Mouse (Mus musculus) liver, embryonic 15.5 days (tissue): ENCODE measurements at regions not wholly inside any gene's neighbourhood (a gene's known extent, or its start where the extent isn't known, plus 50 kb on each side); places are given as distances from the start of the nearest gene placed in this dataset.

Experiments
- ATAC-seq: fragments of 200-750 bp; cut with Nextera tagmentation; 2 replicates; pipeline ENCODE4 v1.8.0; 2017; ENCODE audit warnings: moderate number of reproducible peaks, mild to moderate bottlenecking, moderate library complexity; ENCODE audit not compliant: insufficient read depth
- H3K27ac ChIP-seq: fragments of 300-500 bp; sonication (generic); replicated peaks from 2 replicates; pipeline ENCODE4 v1.5.1; 2015; ENCODE audit warnings: mild to moderate bottlenecking, inconsistent platforms
- H3K27me3 ChIP-seq: fragments of 300-500 bp; sonication (generic); 2 replicates; pipeline ENCODE4 v1.6.1; 2015; ENCODE audit warnings: mild to moderate bottlenecking, inconsistent platforms
- H3K36me3 ChIP-seq: fragments of 300-500 bp; sonication (generic); replicated peaks from 2 replicates; pipeline ENCODE4 v1.6.1; 2015; ENCODE audit warnings: moderate library complexity, mild to moderate bottlenecking, inconsistent platforms
- H3K4me1 ChIP-seq: fragments of 300-500 bp; sonication (generic); replicated peaks from 2 replicates; pipeline ENCODE4 v1.6.1; 2015; ENCODE audit warnings: inconsistent platforms
- H3K4me2 ChIP-seq: fragments of 300-500 bp; sonication (generic); 2 replicates; pipeline ENCODE4 v1.6.1; 2015; ENCODE audit warnings: moderate library complexity, mild to moderate bottlenecking, inconsistent platforms
- H3K4me3 ChIP-seq: fragments of 300-500 bp; sonication (generic); replicated peaks from 2 replicates; pipeline ENCODE4 v1.5.1; 2015; ENCODE audit warnings: mild to moderate bottlenecking, inconsistent platforms
- H3K9ac ChIP-seq: fragments of 300-500 bp; sonication (generic); 2 replicates; pipeline ENCODE4 v1.6.1; 2015; ENCODE audit warnings: moderate library complexity, mild to moderate bottlenecking, inconsistent platforms
- H3K9me3 ChIP-seq: fragments of 300-500 bp; sonication (generic); replicated peaks from 2 replicates; pipeline ENCODE4 v1.6.1; 2016; ENCODE audit warnings: inconsistent platforms
- WGBS: fragments of 180-500 bp; shearing (Covaris S2); methylation state at CpG from one replicate; pipeline ENCODE4 v1.1.7; 2015; ENCODE audit warnings: mixed read lengths; ENCODE audit not compliant: insufficient replicate concordance; 5-methylcytosine and 5-hydroxymethylcytosine counted together

- Histone ChIP-seq H3K36me3 (no peaks in the 10 kb centered on the region), H3K9ac (no peak overlapping the region), H3K27ac (no peak overlapping the region), H3K4me3 (no peak overlapping the region), H3K4me2 (no peak overlapping the region), H3K27me3 (no peaks in the 10 kb centered on the region), H3K4me1 (no peaks in the 10 kb centered on the region), H3K9me3 (no peaks in the 10 kb centered on the region)
- ATAC-seq, result no peak
- WGBS, result 60% methylated on average over 4 of the region's 4 CpGs
Measured at GRCm38 (mm10) chr9:32057427-32058115, 58.4 kb upstream of the Arhgap32 start.

DNA sequence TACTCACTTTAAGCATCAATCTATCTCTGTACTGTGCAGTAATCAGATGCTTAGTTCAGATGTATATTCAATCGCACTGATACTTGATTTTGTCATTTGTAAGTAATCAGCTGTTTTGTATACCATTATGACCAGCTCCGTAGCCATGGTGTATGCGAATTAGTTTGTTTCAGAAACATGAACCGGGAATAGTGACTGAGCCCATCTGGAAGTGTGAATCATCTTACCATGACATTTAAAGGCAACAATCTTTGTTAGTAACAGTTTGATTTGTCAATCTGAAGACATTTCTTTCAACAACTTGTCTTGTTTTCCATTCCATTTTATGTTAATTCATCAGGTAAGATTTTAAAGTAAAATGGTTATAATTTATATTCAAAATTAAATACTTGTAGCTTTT lies 53.2 kb upstream of the Arhgap32 start:
- no peak overlapping the region for H3K4me2 ChIP-seq
- ATAC-seq, result no peak
- no peaks in the 10 kb centered on the region for H3K9me3 ChIP-seq
- H3K27me3 ChIP-seq, result no peaks in the 10 kb centered on the region
- H3K4me1 ChIP-seq, result no peaks in the 10 kb centered on the region
- 71% methylated on average over 4 of the region's 4 CpGs for WGBS
- H3K9ac ChIP-seq, result no peak overlapping the region
- H3K27ac ChIP-seq, result no peak overlapping the region
- no peak overlapping the region for H3K4me3 ChIP-seq
- H3K36me3 ChIP-seq, result no peaks in the 10 kb centered on the region

DNA sequence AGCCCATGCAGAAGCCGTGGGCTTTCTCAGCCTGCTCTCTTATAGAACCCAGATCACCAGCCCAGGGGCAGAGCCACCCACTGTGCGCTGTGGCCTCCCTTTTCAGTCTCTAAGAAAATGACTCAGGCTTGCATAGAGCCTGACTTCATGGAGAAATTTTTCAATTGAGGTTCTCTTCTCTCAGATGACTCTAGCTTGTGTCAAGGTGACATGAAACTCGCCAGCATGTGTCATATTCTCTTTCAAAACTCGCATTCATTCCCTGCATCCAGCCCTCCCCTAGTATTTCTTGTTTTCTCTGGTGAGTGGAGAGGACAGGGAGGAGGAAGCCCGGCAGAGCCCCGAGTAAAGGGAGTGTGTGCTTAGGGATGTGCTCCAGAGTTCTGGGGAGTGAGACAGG lies 52.4 kb upstream of the Arhgap32 start:
- H3K4me3 ChIP-seq, result no peak overlapping the region
- no peak overlapping the region for H3K4me2 ChIP-seq
- no peak for ATAC-seq
- H3K9ac ChIP-seq, result no peak overlapping the region
- H3K9me3 ChIP-seq, result no peaks in the 10 kb centered on the region
- H3K36me3 ChIP-seq, result no peaks in the 10 kb centered on the region
- 53% methylated on average over 6 of the region's 6 CpGs for WGBS
- no peaks in the 10 kb centered on the region for H3K4me1 ChIP-seq
- H3K27me3 ChIP-seq, result no peaks in the 10 kb centered on the region
- H3K27ac ChIP-seq, result no peak overlapping the region

DNA sequence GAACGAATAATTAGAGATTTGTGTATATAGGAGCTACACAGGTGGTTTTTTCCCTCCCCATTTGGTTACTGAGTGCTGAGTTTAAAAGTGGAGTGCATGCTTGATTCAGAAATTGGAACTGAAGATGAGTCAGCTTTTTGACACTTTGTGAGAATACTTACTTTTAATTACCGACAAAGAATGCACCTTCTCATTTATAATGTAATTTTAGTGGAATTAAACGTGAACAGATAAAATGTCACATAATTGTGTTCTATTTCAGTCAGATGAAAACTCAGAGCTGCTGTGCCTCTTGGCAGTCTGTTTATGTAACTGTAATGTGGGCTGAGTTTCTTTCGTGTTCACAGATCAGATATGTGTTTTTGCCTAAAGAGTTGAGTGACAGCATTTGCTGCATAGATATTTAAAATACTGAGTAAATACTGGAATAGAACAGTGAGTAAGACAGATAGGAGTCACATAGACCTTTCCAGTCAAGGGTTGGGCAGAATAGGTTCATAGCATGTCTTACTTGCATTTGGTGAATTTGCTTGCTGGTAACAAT lies 51.9 kb upstream of the Arhgap32 start:
- Histone ChIP-seq H3K4me1 (no peaks in the 10 kb centered on the region), H3K4me2 (no peak overlapping the region), H3K9me3 (no peaks in the 10 kb centered on the region), H3K36me3 (no peaks in the 10 kb centered on the region), H3K27me3 (no peaks in the 10 kb centered on the region), H3K4me3 (no peak overlapping the region), H3K27ac (no peak overlapping the region), H3K9ac (no peak overlapping the region)
- no peak for ATAC-seq
- 53% methylated on average over 4 of the region's 4 CpGs for WGBS
